Mouse (Mus musculus): ENCODE results near the gene Ggcx. TPM values are rescaled to one million over a fixed set of nuclear protein-coding genes. Genes with fewer than 3 reads are reported as not detected.

Ggcx gene
- polyA plus RNA-seq (2015; fragmentation: Illumina TruSeq; extraction: RNeasy Lipid Tissue Mini Kit (QIAGEN cat#74804); ENCODE audit: insufficient read depth, low replicate concordance): 17.5 TPM

GRCm38 (mm10) chr6:72414076-72414756 is at the start of gene Ggcx:
TSS of gene Ggcx (plus strand) at chr6:72414308.

GRCm38 (mm10) chr6:72366844-72367443 is 47.2 kb upstream of the Ggcx start, which contains the start of gene Rnf181:
TSS of gene Rnf181 (minus strand) at chr6:72366956.

GRCm38 (mm10) chr6:72380131-72380770 is 33.9 kb upstream of the Ggcx start, which contains the start of gene Vamp5:
TSS of gene Vamp5 (minus strand) at chr6:72380468.

GRCm38 (mm10) chr6:72389941-72390771 is 24.0 kb upstream of the Ggcx start, which contains the start of gene Vamp8:
TSS of gene Vamp8 (minus strand) at chr6:72390703.

GRCm38 (mm10) chr6:72439355-72440185 is 25.5 kb downstream of the Ggcx start, which contains the start of gene Mat2a:
TSS of gene Mat2a (minus strand) at chr6:72439558.

Other genes starting within 250 kb of the Ggcx start
- gene Atoh8, start 178.7 kb upstream of the Ggcx start, polyA plus RNA-seq (2015; fragmentation: Illumina TruSeq; extraction: RNeasy Lipid Tissue Mini Kit (QIAGEN cat#74804); ENCODE audit: insufficient read depth, low replicate concordance): 2.0 TPM
- gene Sftpb, start 109.7 kb upstream of the Ggcx start, polyA plus RNA-seq (2015; fragmentation: Illumina TruSeq; extraction: RNeasy Lipid Tissue Mini Kit (QIAGEN cat#74804); ENCODE audit: insufficient read depth, low replicate concordance): not detected
- 41.6 TPM for gene Usp39, start 69.1 kb upstream of the Ggcx start, polyA plus RNA-seq (2015; fragmentation: Illumina TruSeq; extraction: RNeasy Lipid Tissue Mini Kit (QIAGEN cat#74804); ENCODE audit: insufficient read depth, low replicate concordance)
- 79.0 TPM for gene 0610030E20Rik, start 67.0 kb upstream of the Ggcx start, polyA plus RNA-seq (2015; fragmentation: Illumina TruSeq; extraction: RNeasy Lipid Tissue Mini Kit (QIAGEN cat#74804); ENCODE audit: insufficient read depth, low replicate concordance)
- 5.1 TPM for gene Tmem150a, start 58.9 kb upstream of the Ggcx start, polyA plus RNA-seq (2015; fragmentation: Illumina TruSeq; extraction: RNeasy Lipid Tissue Mini Kit (QIAGEN cat#74804); ENCODE audit: insufficient read depth, low replicate concordance)
- gene Rnf181, start 47.4 kb upstream of the Ggcx start, polyA plus RNA-seq (2015; fragmentation: Illumina TruSeq; extraction: RNeasy Lipid Tissue Mini Kit (QIAGEN cat#74804); ENCODE audit: insufficient read depth, low replicate concordance): 188 TPM
- gene Vamp5, start 33.8 kb upstream of the Ggcx start, polyA plus RNA-seq (2015; fragmentation: Illumina TruSeq; extraction: RNeasy Lipid Tissue Mini Kit (QIAGEN cat#74804); ENCODE audit: insufficient read depth, low replicate concordance): 41.5 TPM
- gene Vamp8, start 23.6 kb upstream of the Ggcx start, polyA plus RNA-seq (2015; fragmentation: Illumina TruSeq; extraction: RNeasy Lipid Tissue Mini Kit (QIAGEN cat#74804); ENCODE audit: insufficient read depth, low replicate concordance): 177 TPM
- gene Mat2a, start 25.2 kb downstream of the Ggcx start, polyA plus RNA-seq (2015; fragmentation: Illumina TruSeq; extraction: RNeasy Lipid Tissue Mini Kit (QIAGEN cat#74804); ENCODE audit: insufficient read depth, low replicate concordance): 337 TPM
- gene Sh2d6, start 107.4 kb downstream of the Ggcx start, polyA plus RNA-seq (2015; fragmentation: Illumina TruSeq; extraction: RNeasy Lipid Tissue Mini Kit (QIAGEN cat#74804); ENCODE audit: insufficient read depth, low replicate concordance): not detected
- gene Capg, start 130.1 kb downstream of the Ggcx start, polyA plus RNA-seq (2015; fragmentation: Illumina TruSeq; extraction: RNeasy Lipid Tissue Mini Kit (QIAGEN cat#74804); ENCODE audit: insufficient read depth, low replicate concordance): 95.7 TPM
- gene Elmod3, start 184.1 kb downstream of the Ggcx start, polyA plus RNA-seq (2015; fragmentation: Illumina TruSeq; extraction: RNeasy Lipid Tissue Mini Kit (QIAGEN cat#74804); ENCODE audit: insufficient read depth, low replicate concordance): 14.5 TPM
- gene Retsat, start 184.2 kb downstream of the Ggcx start, polyA plus RNA-seq (2015; fragmentation: Illumina TruSeq; extraction: RNeasy Lipid Tissue Mini Kit (QIAGEN cat#74804); ENCODE audit: insufficient read depth, low replicate concordance): 3.6 TPM
- gene Tgoln1, start 202.7 kb downstream of the Ggcx start, polyA plus RNA-seq (2015; fragmentation: Illumina TruSeq; extraction: RNeasy Lipid Tissue Mini Kit (QIAGEN cat#74804); ENCODE audit: insufficient read depth, low replicate concordance): 109 TPM

All from spleen, adult 10 weeks (tissue).